Mouse (Mus musculus): ENCODE data around the gene Rnf223.

The Rnf223 gene

DNA sequence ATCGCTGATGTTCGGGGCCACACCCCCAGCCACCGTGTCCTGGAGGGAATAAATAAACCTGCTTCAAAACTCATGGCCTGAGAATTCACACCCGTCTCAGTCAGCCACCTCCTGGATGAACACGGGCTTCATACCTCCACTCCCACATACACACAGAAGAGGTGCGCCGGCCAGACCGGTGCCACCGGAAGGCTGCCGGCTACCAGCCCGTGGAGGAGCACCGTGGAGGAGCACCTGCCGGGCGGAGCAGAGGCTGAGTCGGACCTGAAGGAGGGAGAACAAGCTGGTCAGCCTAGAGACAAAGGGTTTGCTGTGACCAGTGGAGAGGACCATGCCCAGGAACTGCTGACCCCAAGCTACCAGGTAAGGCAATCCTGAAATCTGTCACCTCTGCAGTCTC lies at the start of gene Rnf223:
Gene Rnf223, plus strand, starts transcription at position 78 of the 400 bp plus-strand sequence.
- DNase-seq (ENCODE audit: low spot score in 2 of 2), result no peak

GRCm38 (mm10) chr4:156082621-156083234 lies 47.6 kb upstream of the Rnf223 start:
- DNase-seq (ENCODE audit: low spot score in 2 of 2), result no peak

DNA sequence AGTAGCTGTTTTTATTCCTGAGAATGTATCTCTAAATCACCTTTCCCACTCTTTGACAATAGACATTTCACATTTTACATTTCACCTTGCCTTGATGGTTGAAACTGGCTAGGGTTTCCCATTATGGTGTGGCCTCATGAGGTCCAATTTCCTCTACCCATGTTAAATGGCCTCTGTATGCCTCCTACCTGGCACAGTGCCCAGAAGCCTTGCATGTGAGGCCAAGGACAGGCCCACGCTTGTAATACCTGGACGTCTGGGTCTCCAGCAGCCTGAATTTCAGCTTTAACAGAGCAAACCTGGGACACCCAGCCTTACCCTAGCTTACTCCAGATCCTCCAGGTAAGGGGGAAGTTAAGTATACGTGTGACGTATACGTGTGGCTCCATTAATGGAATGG lies 47.0 kb upstream of the Rnf223 start:
- no peak for DNase-seq (ENCODE audit: low spot score in 2 of 2)

DNA sequence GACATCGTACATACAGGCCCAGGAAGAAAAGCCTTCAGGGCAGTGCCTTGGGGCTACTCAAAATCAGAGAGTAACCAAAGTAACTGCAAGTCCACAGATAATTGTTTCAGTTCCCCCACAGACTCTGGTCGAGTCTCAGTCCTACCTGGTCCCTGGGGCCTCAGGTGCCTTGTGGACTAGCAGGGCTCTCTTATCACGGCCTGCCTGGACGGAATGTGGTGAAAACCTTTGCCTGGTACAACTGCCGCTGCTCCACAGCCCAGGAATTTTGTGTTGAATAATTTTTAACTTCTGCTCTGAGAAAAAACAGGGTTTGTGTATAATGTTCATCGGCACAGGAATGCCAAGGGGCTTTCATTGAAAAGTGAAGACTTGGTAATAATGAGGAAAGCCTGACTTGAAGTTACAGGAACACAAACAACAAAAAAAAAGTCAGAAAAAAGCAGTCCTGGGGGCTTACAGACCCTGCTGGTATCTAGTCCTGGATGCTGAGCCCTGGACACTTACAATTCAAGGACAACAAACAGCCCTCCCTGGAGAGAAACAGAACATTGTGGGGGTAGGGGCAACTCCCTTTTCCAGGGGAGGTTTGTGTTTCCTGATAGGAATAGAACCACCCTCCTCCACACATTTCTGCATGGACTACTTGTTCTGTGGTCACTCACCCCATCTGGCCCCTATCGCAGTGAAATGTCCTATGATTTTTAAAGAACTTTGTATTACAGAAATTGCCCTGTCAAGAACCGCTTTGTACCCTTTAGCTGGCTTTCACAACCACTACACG lies 46.0 kb upstream of the Rnf223 start:
- DNase-seq (ENCODE audit: low spot score in 2 of 2), result no peak

GRCm38 (mm10) chr4:156085256-156085655 lies 45.1 kb upstream of the Rnf223 start:
- no peak for DNase-seq (ENCODE audit: low spot score in 2 of 2)

GRCm38 (mm10) chr4:156087398-156088087 lies 42.8 kb upstream of the Rnf223 start:
- DNase-seq (ENCODE audit: low spot score in 2 of 2), result no peak

- no peak for DNase-seq (ENCODE audit: low spot score in 2 of 2)
Measured at GRCm38 (mm10) chr4:156091236-156091635, 39.1 kb upstream of the Rnf223 start.

- DNase-seq (ENCODE audit: low spot score in 2 of 2), result no peak
Measured at GRCm38 (mm10) chr4:156092765-156093164, 37.5 kb upstream of the Rnf223 start.

- DNase-seq (ENCODE audit: low spot score in 2 of 2), result no peak
Measured at GRCm38 (mm10) chr4:156093758-156094157, 36.6 kb upstream of the Rnf223 start.

GRCm38 (mm10) chr4:156096191-156096590 lies 34.1 kb upstream of the Rnf223 start:
- DNase-seq (ENCODE audit: low spot score in 2 of 2), result no peak

DNA sequence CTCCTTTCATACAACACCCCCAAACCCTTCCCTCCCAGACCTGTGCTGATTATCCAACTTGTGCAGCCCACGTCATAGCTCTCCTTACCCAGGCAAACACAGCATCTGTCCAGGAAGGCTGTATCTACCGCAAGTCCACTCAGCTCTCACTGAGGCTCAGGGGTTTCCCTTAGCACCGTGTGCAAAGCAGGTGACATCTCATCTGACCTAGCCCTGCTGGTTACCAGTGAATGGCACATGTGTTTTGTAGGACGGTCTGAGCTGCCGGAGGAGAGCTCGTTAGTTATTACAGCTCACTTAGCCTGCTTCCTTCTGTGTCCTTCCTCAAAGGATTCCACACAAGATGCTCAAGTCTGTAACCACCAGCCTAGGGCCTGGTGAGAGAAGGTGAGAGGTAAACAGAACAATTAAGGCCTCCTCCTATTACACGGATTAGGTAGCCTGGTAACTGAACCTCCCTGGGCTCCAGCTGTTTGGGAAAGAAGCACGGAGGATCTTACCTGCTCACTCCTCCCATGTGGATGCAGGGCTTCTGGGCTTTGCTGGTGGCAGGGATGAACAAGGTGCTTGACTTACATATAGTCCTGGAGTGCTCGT lies 32.4 kb upstream of the Rnf223 start:
- no peak for DNase-seq (ENCODE audit: low spot score in 2 of 2)

DNA sequence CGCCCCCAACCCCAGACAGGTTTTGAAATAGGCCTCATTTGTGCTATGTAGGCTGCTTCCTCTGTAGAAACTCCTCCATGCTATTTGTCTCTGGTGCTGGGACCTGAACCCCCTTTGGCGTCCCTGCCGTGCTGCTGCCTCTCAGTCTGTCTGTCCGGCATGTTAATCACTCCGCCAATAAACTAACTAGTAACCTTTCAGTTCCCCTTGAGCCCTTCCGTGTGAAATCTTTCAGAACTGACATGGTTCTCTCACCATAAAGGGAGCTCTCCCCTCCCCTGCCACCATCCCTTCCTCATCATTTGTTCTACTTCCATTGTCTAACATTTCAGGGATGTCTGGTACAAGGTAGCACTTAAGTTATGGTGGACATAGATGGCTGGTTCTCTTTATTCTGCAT lies 30.9 kb upstream of the Rnf223 start:
- DNase-seq (ENCODE audit: low spot score in 2 of 2), result no peak

DNA sequence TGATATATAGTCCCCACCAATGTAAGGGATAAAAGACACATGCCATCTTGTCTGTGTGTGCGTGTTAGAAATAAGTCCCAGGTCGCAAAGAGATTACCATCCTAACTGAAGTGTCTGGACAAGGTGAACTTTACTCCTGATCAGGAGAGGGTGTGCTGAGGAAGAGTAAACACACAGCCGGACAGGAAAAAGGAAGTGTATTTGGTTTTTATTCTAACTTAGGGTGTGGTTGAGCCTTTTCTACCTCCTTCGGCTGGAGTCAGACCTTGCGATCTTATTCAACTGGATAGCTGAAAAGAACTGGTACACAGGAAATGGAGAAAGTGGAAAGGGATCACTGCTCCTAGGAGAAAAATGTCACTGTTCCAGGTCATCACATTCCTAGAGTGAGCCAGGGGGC lies 29.8 kb upstream of the Rnf223 start:
- no peak for DNase-seq (ENCODE audit: low spot score in 2 of 2)

- no peak for DNase-seq (ENCODE audit: low spot score in 2 of 2)
Measured at GRCm38 (mm10) chr4:156101481-156101903, 28.8 kb upstream of the Rnf223 start.

GRCm38 (mm10) chr4:156103342-156103741 lies 27.0 kb upstream of the Rnf223 start:
- no peak for DNase-seq (ENCODE audit: low spot score in 2 of 2)

DNA sequence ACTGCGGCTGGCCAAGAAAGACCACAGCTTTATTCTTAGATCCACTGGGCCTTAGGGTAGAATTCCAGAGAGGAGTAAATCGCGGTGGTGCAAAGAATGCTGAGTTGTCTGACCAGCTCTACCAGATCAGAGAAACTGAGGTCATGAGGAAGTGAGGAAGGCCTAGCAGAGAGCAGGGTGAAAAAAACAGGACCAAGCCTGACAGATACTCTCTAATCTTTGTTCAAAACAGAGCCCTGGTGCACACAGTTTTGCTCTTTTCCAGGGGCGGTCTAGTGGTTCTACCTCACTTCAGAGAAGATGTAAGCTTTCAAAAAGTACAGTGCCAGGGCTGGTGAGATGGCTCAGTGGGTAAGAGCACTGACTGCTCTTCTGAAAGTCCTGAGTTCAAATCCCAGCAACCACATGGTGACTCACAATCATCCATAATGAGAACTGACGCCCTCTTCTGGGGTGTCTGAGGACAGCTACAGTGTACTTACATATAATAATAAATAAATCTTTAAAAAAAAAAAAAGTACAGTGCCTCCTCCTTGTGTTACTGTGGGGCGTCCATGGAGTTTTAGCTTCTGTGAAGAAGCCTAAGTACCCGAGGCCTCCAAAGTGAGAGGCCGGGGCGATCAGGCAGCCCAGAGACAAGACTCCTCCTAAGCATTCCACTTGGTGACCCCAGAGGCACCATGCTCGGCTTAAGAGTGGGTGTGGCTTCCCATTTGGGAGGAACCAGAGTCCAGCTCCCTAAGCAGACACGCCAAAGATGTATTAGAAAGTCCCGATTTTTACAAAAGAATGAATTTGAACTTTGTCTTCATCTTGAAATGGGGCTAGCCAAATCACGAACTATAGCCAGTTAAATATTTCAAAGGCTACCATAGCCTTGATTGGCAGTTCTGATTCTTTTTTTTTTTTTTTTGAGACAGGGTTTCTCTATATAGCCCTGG lies 21.4 kb upstream of the Rnf223 start:
- no peak for DNase-seq (ENCODE audit: low spot score in 2 of 2)

DNA sequence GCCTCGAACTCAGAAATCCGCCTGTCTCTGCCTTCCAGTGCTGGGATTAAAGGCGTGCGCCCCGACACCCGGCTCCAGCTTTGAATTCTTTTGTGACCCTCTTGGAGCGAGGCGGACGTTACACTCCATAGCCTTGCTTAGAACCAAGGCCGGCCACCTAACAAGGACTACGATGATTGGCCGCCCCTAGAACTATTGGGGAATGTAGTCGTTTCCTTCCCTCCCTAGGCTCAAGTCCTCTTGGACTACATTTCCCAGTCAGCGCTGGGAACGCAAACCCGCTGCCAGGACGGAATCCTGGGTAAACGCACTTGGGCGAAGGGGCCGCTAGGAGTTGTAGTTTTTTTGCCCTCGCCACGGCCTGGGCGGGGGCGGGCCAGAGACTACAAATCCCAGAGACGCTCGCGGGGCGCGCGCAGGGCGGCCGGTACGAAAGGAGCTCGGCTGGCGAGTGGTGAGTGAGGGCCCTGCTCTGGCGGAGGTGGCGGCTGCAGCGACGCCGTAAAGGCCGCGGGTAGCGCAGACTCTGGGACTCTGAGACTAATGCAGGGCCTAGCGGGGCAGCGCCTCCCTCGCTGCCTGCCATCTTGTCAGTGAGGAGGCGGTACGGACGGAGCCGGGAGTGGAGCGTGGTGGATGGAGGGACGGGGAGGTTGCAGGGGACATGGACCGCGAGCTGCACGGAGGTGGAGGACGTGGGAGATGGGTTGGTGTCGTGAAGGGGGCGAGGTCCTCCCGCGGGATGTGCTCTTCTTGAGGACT lies 20.6 kb upstream of the Rnf223 start, which contains the start of gene 9430015G10Rik:
Gene 9430015G10Rik, plus strand, starts transcription at position 413 of the 762 bp plus-strand sequence.
- DNase-seq (ENCODE audit: low spot score in 2 of 2), result peak; percentile 98

DNA sequence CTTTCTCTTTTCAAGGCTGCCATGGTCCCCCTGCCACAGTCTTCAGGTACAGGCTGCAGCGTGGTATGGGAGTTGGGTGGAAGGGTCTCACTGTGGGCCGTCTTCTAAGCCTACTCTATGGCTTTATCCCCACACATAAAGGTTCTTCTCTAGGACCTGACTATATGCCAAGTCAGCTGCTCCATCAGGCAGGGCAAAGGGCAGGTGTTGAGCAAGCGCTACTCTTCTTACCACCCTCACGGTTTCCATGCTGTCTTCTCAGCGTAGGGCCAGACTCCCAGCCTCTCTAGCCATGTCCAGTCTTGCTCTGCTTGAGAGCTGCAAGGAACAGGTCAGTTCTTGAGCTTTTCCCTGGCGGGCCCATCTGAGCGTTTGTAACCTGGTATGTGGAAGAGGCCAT lies 6.2 kb upstream of the Rnf223 start:
- DNase-seq (ENCODE audit: low spot score in 2 of 2), result no peak

- no peak for DNase-seq (ENCODE audit: low spot score in 2 of 2)
Measured at GRCm38 (mm10) chr4:156125393-156125792, 4.9 kb upstream of the Rnf223 start.

GRCm38 (mm10) chr4:156126841-156127240 lies 3.5 kb upstream of the Rnf223 start:
- DNase-seq (ENCODE audit: low spot score in 2 of 2), result no peak
